ENCODE assay signal across 17 mouse cellular contexts in the genomic region with DNA sequence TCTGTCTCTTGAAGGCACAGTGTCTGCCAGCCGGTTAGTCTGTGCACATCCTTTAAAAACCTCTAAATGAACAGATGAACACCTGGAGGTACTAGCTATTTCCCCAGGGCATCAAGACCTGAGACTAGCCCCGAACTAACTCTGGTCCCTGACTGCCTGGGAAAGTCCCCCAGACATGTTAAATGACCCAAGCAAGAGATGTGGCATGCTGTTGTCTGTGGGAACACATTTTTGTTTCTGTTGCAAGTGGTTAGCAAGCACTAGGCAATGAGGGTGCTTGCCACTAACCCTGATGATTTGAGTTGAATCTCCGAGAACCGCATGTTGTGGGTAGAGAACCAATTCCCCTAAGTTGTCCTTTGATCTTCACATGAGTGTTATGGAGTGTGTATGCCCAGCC. TPM values are rescaled to one million over a fixed set of nuclear protein-coding genes. Genes with fewer than 3 reads are reported as not detected.
A peak's percentile ranks its signal among the peaks of the same experiment; 100 is the strongest.
DNase-seq lines count a peak whose midpoint lies in the region; TF ChIP-seq lines count a peak whose summit lies in the region.
"Had no signal": no experiment of that assay in that cellular context is flagged by ENCODE, and none has a peak within 500 bp of the region (broad histone marks: within the 10 kb centered on the region; RNA-seq: fewer than 3 reads in every experiment).

No protein-coding gene starts in this region.

- peak; percentile 93 for TF ChIP-seq EP300 in CH12.LX (IDR thresholded peaks at IDR 0.05; ENCODE audit: low read length)

- H3K27me3 ChIP-seq in CH12.LX (replicated peaks), result no peaks in the 10 kb centered on the region
- H3K27me3 ChIP-seq: embryonic facial prominence, embryonic 12.5 days; forebrain, embryonic 13.5 days; forebrain, embryonic 15.5 days had no signal

- DNase-seq in spleen, postnatal 36 days (ENCODE audit: low spot score in 2 of 2), result peak; percentile 50
- no peak for DNase-seq in spleen, postnatal 14 days (ENCODE audit: low spot score in 2 of 2)
- peak; percentile 95 for DNase-seq in CH12.LX (ENCODE audit: extremely low read depth)
- no peak for DNase-seq in cerebellum, adult 9-10 months
- no peak for DNase-seq in adrenal gland, postnatal 36 days
- DNase-seq: adrenal gland, adult 2 months; adrenal gland, postnatal 10 days; adrenal gland, postnatal 25 days; cerebellum, adult 11-12 months; cerebellum, adult 2 months; cerebellum, adult 9-11 months; cerebellum, postnatal 25 days; forebrain, postnatal 0 days had no signal

- H3K27ac ChIP-seq in CH12.LX (ENCODE audit: insufficient read depth, low read depth), result peak overlapping the region; percentile 93
- H3K27ac ChIP-seq: embryonic facial prominence, embryonic 10.5 days; embryonic facial prominence, embryonic 12.5 days; forebrain, embryonic 13.5 days; forebrain, embryonic 15.5 days had no signal

- H3K4me1 ChIP-seq in CH12.LX (ENCODE audit: control insufficient read depth in 1 of 2, insufficient read depth in 2 of 2), result peaks cover 20 to 71% of the 10 kb centered on the region in 2 experiments

- no peak for TF ChIP-seq CTCF in CH12.LX (conservative IDR thresholded peaks at IDR 0.05 in 1 of 2, IDR thresholded peaks at IDR 0.05 in 1 of 2; ENCODE audit: low read depth in 2 of 2, low read length in 2 of 2)

- no peaks in the 10 kb centered on the region for H3K9me3 ChIP-seq in CH12.LX (replicated peaks; ENCODE audit: low read length)
- H3K9me3 ChIP-seq: embryonic facial prominence, embryonic 10.5 days; embryonic facial prominence, embryonic 12.5 days; forebrain, embryonic 13.5 days; forebrain, embryonic 15.5 days had no signal

- no peaks in the 10 kb centered on the region for H3K36me3 ChIP-seq in CH12.LX (replicated peaks in 1 of 2; ENCODE audit: control insufficient read depth in 1 of 2, insufficient read depth in 1 of 2, low read length in 1 of 2)
- H3K36me3 ChIP-seq: embryonic facial prominence, embryonic 10.5 days; embryonic facial prominence, embryonic 12.5 days; forebrain, embryonic 15.5 days had no signal

- H3K79me2 ChIP-seq in CH12.LX (replicated peaks; ENCODE audit: control insufficient read depth, extremely low read depth, insufficient read depth, poor library complexity, severe bottlenecking), result no peaks in the 10 kb centered on the region

- peak overlapping the region; percentile 37 for H3K4me2 ChIP-seq in CH12.LX (ENCODE audit: insufficient read depth, low read depth, poor library complexity, severe bottlenecking)
- H3K4me2 ChIP-seq: embryonic facial prominence, embryonic 12.5 days; forebrain, embryonic 13.5 days; forebrain, embryonic 15.5 days had no signal

- TF ChIP-seq POLR2A in CH12.LX (IDR thresholded peaks at IDR 0.05; ENCODE audit: low read depth, low read length), result peak; percentile 43; the same call in 1 of the 2 replicates

- H3K9ac ChIP-seq in CH12.LX (ENCODE audit: insufficient read depth, low read depth), result no peak overlapping the region
- H3K9ac ChIP-seq: embryonic facial prominence, embryonic 12.5 days; forebrain, embryonic 13.5 days; forebrain, embryonic 15.5 days; forebrain, postnatal 0 days had no signal

- dilution Hi-C loops in CH12.LX (cut with MboI; ENCODE audit: extremely low pct_ligation_motif_present, extremely low pct_unique_long_range_greater_than_20kb, low sequenced_read_pairs), result no loop called here

- H3K4me3 ChIP-seq in CH12.LX (replicated peaks in 1 of 3; ENCODE audit: low read depth in 2 of 3, low read length in 2 of 3, poor library complexity in 1 of 3), result no peak overlapping the region
- H3K4me3 ChIP-seq: embryonic facial prominence, embryonic 10.5 days; embryonic facial prominence, embryonic 12.5 days; forebrain, embryonic 13.5 days; forebrain, embryonic 15.5 days had no signal

- in situ Hi-C loops in CH12.LX (cut with MboI; ENCODE audit: low pct_ligation_motif_present, low pct_unique_long_range_greater_than_20kb, low sequenced_read_pairs), result loop anchor here (5.0 to 10.0 kb wide), 4 partner anchors 85 to 478 kb away; partner anchors contain the start of gene Gcsh

- no peak; the same call in 1 of the 2 replicates for TF ChIP-seq RAD21 in CH12.LX (IDR thresholded peaks at IDR 0.05; ENCODE audit: low read depth, low read length)

TF ChIP-seq in CH12.LX, 34 proteins besides CTCF, POLR2A, EP300 and RAD21:
- TF ChIP-seq USF1 (IDR thresholded peaks at IDR 0.05; ENCODE audit: low read depth, low read length), result no peak
- peak; percentile 80; the same call in 1 of the 2 replicates for TF ChIP-seq SIN3A (IDR thresholded peaks at IDR 0.05; ENCODE audit: low read length)
- peak; percentile 84 for TF ChIP-seq BHLHE40 (IDR thresholded peaks at IDR 0.05; ENCODE audit: low read depth, low read length)
- peak; percentile 42; the same call in 1 of the 2 replicates for TF ChIP-seq ZNF384 (IDR thresholded peaks at IDR 0.05; ENCODE audit: low read depth, low read length)
- peak; percentile 52; the same call in 1 of the 2 replicates for TF ChIP-seq MAFK (IDR thresholded peaks at IDR 0.05; ENCODE audit: insufficient replicate concordance, low read length)
- peak; percentile 89 for TF ChIP-seq MXI1 (IDR thresholded peaks at IDR 0.05; ENCODE audit: low read depth, low read length)
- peak; percentile 9; the same call in 1 of the 2 replicates for TF ChIP-seq ELF1 (IDR thresholded peaks at IDR 0.05; ENCODE audit: low read depth, low read length)
- peak; percentile 64 for TF ChIP-seq JUND (conservative IDR thresholded peaks at IDR 0.05; ENCODE audit: low read depth, low read length)
- TF ChIP-seq ETS1 (conservative IDR thresholded peaks at IDR 0.05; ENCODE audit: low read depth, low read length), result peak; percentile 90
- TF ChIP-seq TBP (conservative IDR thresholded peaks at IDR 0.05; ENCODE audit: low read depth, low read length), result peak; percentile 74; the same call in 1 of the 2 replicates
- peak; percentile 40 for TF ChIP-seq HCFC1 (IDR thresholded peaks at IDR 0.05; ENCODE audit: low read depth, low read length)
- no peak for TF ChIP-seq ZMIZ1 (IDR thresholded peaks at IDR 0.05; ENCODE audit: low read depth, low read length)
- TF ChIP-seq IRF4 (IDR thresholded peaks at IDR 0.05; ENCODE audit: low read depth, low read length), result peak; percentile 85
- TF ChIP-seq ZC3H11A (IDR thresholded peaks at IDR 0.05; ENCODE audit: low read depth, low read length), result no peak
- TF ChIP-seq MEF2A (IDR thresholded peaks at IDR 0.05; ENCODE audit: borderline replicate concordance, low read depth, low read length), result peak; percentile 68
- no peak for TF ChIP-seq ZKSCAN1 (IDR thresholded peaks at IDR 0.05; ENCODE audit: borderline replicate concordance, low read depth, low read length)
- TF ChIP-seq TCF12 (IDR thresholded peaks at IDR 0.05; ENCODE audit: low read depth, low read length), result peak; percentile 97
- peak; percentile 96 for TF ChIP-seq MYC (IDR thresholded peaks at IDR 0.05; ENCODE audit: low read depth, low read length)
- TF ChIP-seq PAX5 (IDR thresholded peaks at IDR 0.05; ENCODE audit: low read length), result no peak
- peak; percentile 53 for TF ChIP-seq JUN (IDR thresholded peaks at IDR 0.05; ENCODE audit: insufficient read depth, low read depth, low read length)
- TF ChIP-seq CHD2 (IDR thresholded peaks at IDR 0.05; ENCODE audit: low read length), result peak; percentile 78
- 0 out of 2 replicates have a peak, but pooled peaks have one; percentile 72 for TF ChIP-seq KAT2A (IDR thresholded peaks at IDR 0.05; ENCODE audit: insufficient replicate concordance, low read length)
- peak; percentile 90 for TF ChIP-seq MAX (IDR thresholded peaks at IDR 0.05; ENCODE audit: low read length)

RNA-seq across cellular contexts. Expression of gene Plcg2, which starts 25.8 kb away (rescaled TPM):
- 194 and 205 TPM in 2 replicates for total RNA-seq in CH12.LX (2012; rRNA removed)
- total RNA-seq in CH12.LX (2014; rRNA removed), result 129 and 139 TPM in 2 replicates
- 177 and 196 TPM in 2 replicates for polyA plus RNA-seq in CH12.LX (2012; ENCODE audit: insufficient read length, low read depth)
- total RNA-seq in adrenal gland, postnatal 36 days (2021), result 1 to 10 TPM; 4.1 to 6.7 TPM

Comparison
In these comparisons a context has a peak if more than half of its experiments do, and no peak if none do; other contexts are left out.
1. DNase-seq: peak in spleen, postnatal 36 days (2 of 2) and CH12.LX (single experiment); none in spleen, postnatal 14 days (0 of 2), cerebellum, adult 9-10 months (single experiment) and adrenal gland, postnatal 36 days (0 of 2).
2. RNA of gene Plcg2, which starts 25.8 kb away (total RNA-seq): 129 to 205 TPM in CH12.LX; 4.1 to 6.7 TPM in adrenal gland, postnatal 36 days; every median in the first group is over 10 times any median in the second.